ENCODE assay signal across 8 mouse cellular contexts in genomic region chr11:76494360-76495126, GRCm38 (mm10).
DNase-seq lines count a peak whose midpoint lies in the region; ATAC-seq and TF ChIP-seq lines count a peak whose summit lies in the region.

No protein-coding gene starts in this region.

- H3K4me1 ChIP-seq in bone marrow, adult 2 months (ENCODE audit: control insufficient read depth, insufficient read depth, low read length) = peaks cover 10% of the 10 kb centered on the region
- peaks cover 23% of the 10 kb centered on the region for H3K4me1 ChIP-seq in forebrain, embryonic 11.5 days (replicated peaks; ENCODE audit: control insufficient read depth, insufficient read depth, low read length)
- H3K4me1 ChIP-seq in heart, embryonic 16.5 days (ENCODE audit: control insufficient read depth, insufficient read depth, low read length) = peaks cover 78% of the 10 kb centered on the region
- H3K4me1 ChIP-seq in liver, embryonic 16.5 days (ENCODE audit: control insufficient read depth, low read depth, low read length) = no peaks in the 10 kb centered on the region; the same call in 1 of the 2 replicates
- H3K4me1 ChIP-seq in neural tube, embryonic 11.5 days (ENCODE audit: control insufficient read depth, insufficient read depth, low read length) = peaks cover 15% of the 10 kb centered on the region
- peaks cover 61% of the 10 kb centered on the region for H3K4me1 ChIP-seq in stomach, embryonic 16.5 days (ENCODE audit: control insufficient read depth, insufficient read depth, low read length)

- peak overlapping the region; percentile 89 for H3K4me3 ChIP-seq in bone marrow, adult 2 months (replicated peaks; ENCODE audit: control insufficient read depth, low read depth, low read length)
- H3K4me3 ChIP-seq in forebrain, embryonic 11.5 days (ENCODE audit: low read depth, low read length) = peak overlapping the region; percentile 59
- H3K4me3 ChIP-seq in heart, embryonic 16.5 days (ENCODE audit: low read length) = peak overlapping the region; percentile 72
- peak overlapping the region; percentile 62 for H3K4me3 ChIP-seq in liver, embryonic 16.5 days (ENCODE audit: low read depth, low read length)
- peak overlapping the region; percentile 62 for H3K4me3 ChIP-seq in neural tube, embryonic 11.5 days (ENCODE audit: low read depth, low read length)
- peak overlapping the region; percentile 78 for H3K4me3 ChIP-seq in stomach, embryonic 16.5 days (replicated peaks; ENCODE audit: low read length)

- peak overlapping the region; percentile 87 for H3K9ac ChIP-seq in forebrain, embryonic 11.5 days (ENCODE audit: low read length)
- peak overlapping the region; percentile 89 for H3K9ac ChIP-seq in heart, embryonic 16.5 days (ENCODE audit: low read length)
- peak overlapping the region; percentile 60 for H3K9ac ChIP-seq in liver, embryonic 16.5 days (ENCODE audit: low read depth, low read length)
- H3K9ac ChIP-seq in neural tube, embryonic 11.5 days (ENCODE audit: low read length) = peak overlapping the region; percentile 90
- peak overlapping the region; percentile 96 for H3K9ac ChIP-seq in stomach, embryonic 16.5 days (ENCODE audit: low read length)

- H3K9me3 ChIP-seq in forebrain, embryonic 11.5 days (ENCODE audit: control insufficient read depth, low read length) = no peaks in the 10 kb centered on the region
- H3K9me3 ChIP-seq in heart, embryonic 16.5 days (replicated peaks; ENCODE audit: control insufficient read depth, low read length) = no peaks in the 10 kb centered on the region
- no peaks in the 10 kb centered on the region for H3K9me3 ChIP-seq in liver, embryonic 16.5 days (replicated peaks; ENCODE audit: control insufficient read depth, low read length)
- H3K9me3 ChIP-seq in neural tube, embryonic 11.5 days (ENCODE audit: control insufficient read depth, low read length) = no peaks in the 10 kb centered on the region
- no peaks in the 10 kb centered on the region for H3K9me3 ChIP-seq in stomach, embryonic 16.5 days (replicated peaks; ENCODE audit: control insufficient read depth, low read length)

- H3K27ac ChIP-seq in bone marrow, adult 2 months (ENCODE audit: control insufficient read depth, insufficient read depth, low read depth, low read length, poor library complexity) = peak overlapping the region; percentile 98
- H3K27ac ChIP-seq in forebrain, embryonic 11.5 days (ENCODE audit: low read depth, low read length) = peak overlapping the region; percentile 82
- peak overlapping the region; percentile 97 for H3K27ac ChIP-seq in heart, embryonic 16.5 days (ENCODE audit: low read length)
- peak overlapping the region; percentile 75 for H3K27ac ChIP-seq in liver, embryonic 16.5 days (ENCODE audit: low read length)
- H3K27ac ChIP-seq in neural tube, embryonic 11.5 days (ENCODE audit: low read depth, low read length) = peak overlapping the region; percentile 94
- peak overlapping the region; percentile 99 for H3K27ac ChIP-seq in stomach, embryonic 16.5 days (ENCODE audit: low read length)

- ATAC-seq in forebrain, embryonic 11.5 days (replicated peaks; ENCODE audit: low FRiP score) = peak; percentile 77; the same call in 1 of the 2 replicates
- peak; percentile 65 for ATAC-seq in heart, embryonic 16.5 days (replicated peaks; ENCODE audit: extremely low read depth, insufficient read depth, low FRiP score)
- ATAC-seq in liver, embryonic 16.5 days (ENCODE audit: low read depth) = peak; percentile 44
- ATAC-seq in neural tube, embryonic 11.5 days (ENCODE audit: insufficient read depth, low FRiP score, low TSS enrichment) = peak; percentile 73
- ATAC-seq in stomach, embryonic 16.5 days (ENCODE audit: insufficient read depth, low FRiP score) = peak; percentile 66

- H3K27me3 ChIP-seq in forebrain, embryonic 11.5 days (ENCODE audit: control insufficient read depth, insufficient read depth, low read length) = no peaks in the 10 kb centered on the region
- H3K27me3 ChIP-seq in heart, embryonic 16.5 days (ENCODE audit: control insufficient read depth, insufficient read depth, low read length) = no peaks in the 10 kb centered on the region
- peaks cover 19% of the 10 kb centered on the region for H3K27me3 ChIP-seq in liver, embryonic 16.5 days (ENCODE audit: control insufficient read depth, insufficient read depth, low read depth, low read length)
- H3K27me3 ChIP-seq in neural tube, embryonic 11.5 days (ENCODE audit: control insufficient read depth, insufficient read depth, low read length) = no peaks in the 10 kb centered on the region
- no peaks in the 10 kb centered on the region for H3K27me3 ChIP-seq in stomach, embryonic 16.5 days (ENCODE audit: control insufficient read depth, insufficient read depth, low read length)

- under 1% methylated on average over 59 of the region's 67 CpGs for WGBS in bone marrow, adult 2 months
- WGBS in forebrain, embryonic 11.5 days = under 1% methylated on average over 59 of the region's 67 CpGs
- under 1% methylated on average over 67 of the region's 67 CpGs for WGBS in heart, embryonic 16.5 days
- under 1% methylated on average over 66 of the region's 67 CpGs for WGBS in liver, embryonic 16.5 days (ENCODE audit: insufficient replicate concordance)
- WGBS in neural tube, embryonic 11.5 days = 0% methylated on average over 50 of the region's 67 CpGs
- WGBS in stomach, embryonic 16.5 days = under 1% methylated on average over 62 of the region's 67 CpGs

- DNase-seq in A20 (ENCODE audit: low read depth, low spot score) = peak; percentile 84
- DNase-seq in forebrain, embryonic 11.5 days (ENCODE audit: low spot score) = peak; percentile 83
- peak; percentile 92 to 93 for DNase-seq in kidney, postnatal 25 days
- DNase-seq in neural tube, embryonic 11.5 days (ENCODE audit: low spot score) = peak; percentile 78

- TF ChIP-seq CTCF in bone marrow, adult 2 months (IDR thresholded peaks at IDR 0.05; ENCODE audit: control insufficient read depth, insufficient read depth, low read length) = no peak

- H3K36me3 ChIP-seq in forebrain, embryonic 11.5 days (ENCODE audit: control insufficient read depth, insufficient read depth, low read length) = no peaks in the 10 kb centered on the region
- H3K36me3 ChIP-seq in heart, embryonic 16.5 days (ENCODE audit: control insufficient read depth, insufficient read depth) = no peaks in the 10 kb centered on the region
- no peaks in the 10 kb centered on the region for H3K36me3 ChIP-seq in liver, embryonic 16.5 days (ENCODE audit: control insufficient read depth, insufficient read depth)
- H3K36me3 ChIP-seq in neural tube, embryonic 11.5 days (ENCODE audit: control insufficient read depth, insufficient read depth, low read length) = no peaks in the 10 kb centered on the region
- H3K36me3 ChIP-seq in stomach, embryonic 16.5 days (ENCODE audit: control insufficient read depth, insufficient read depth, low read length) = no peaks in the 10 kb centered on the region

- peak; percentile 69; the same call in 1 of the 2 replicates for TF ChIP-seq POLR2A in bone marrow, adult 2 months (IDR thresholded peaks at IDR 0.05; ENCODE audit: borderline replicate concordance, control insufficient read depth, low read depth, low read length)

- peak overlapping the region; percentile 97 for H3K4me2 ChIP-seq in forebrain, embryonic 11.5 days (ENCODE audit: low read depth, low read length, severe bottlenecking)
- peak overlapping the region; percentile 66 for H3K4me2 ChIP-seq in heart, embryonic 16.5 days (ENCODE audit: low read depth, low read length)
- peak overlapping the region; percentile 63 for H3K4me2 ChIP-seq in liver, embryonic 16.5 days (ENCODE audit: low read depth, low read length)
- peak overlapping the region; percentile 87 for H3K4me2 ChIP-seq in neural tube, embryonic 11.5 days (ENCODE audit: low read depth)
- peak overlapping the region; percentile 69 for H3K4me2 ChIP-seq in stomach, embryonic 16.5 days (ENCODE audit: low read depth, low read length)

Comparison
In these comparisons a context has a peak if more than half of its experiments do, and no peak if none do; other contexts are left out.
1. Peak in every context shown above with its lines: DNase-seq, ATAC-seq, H3K4me3 ChIP-seq and H3K27ac ChIP-seq.